Mouse (Mus musculus): ENCODE measurements around the gene Camk1g. TPM values are rescaled to one million over a fixed set of nuclear protein-coding genes. Genes with fewer than 3 reads are reported as not detected.

The Camk1g gene
- polyA plus RNA-seq, 1 experiment, result 3.4 TPM

DNA sequence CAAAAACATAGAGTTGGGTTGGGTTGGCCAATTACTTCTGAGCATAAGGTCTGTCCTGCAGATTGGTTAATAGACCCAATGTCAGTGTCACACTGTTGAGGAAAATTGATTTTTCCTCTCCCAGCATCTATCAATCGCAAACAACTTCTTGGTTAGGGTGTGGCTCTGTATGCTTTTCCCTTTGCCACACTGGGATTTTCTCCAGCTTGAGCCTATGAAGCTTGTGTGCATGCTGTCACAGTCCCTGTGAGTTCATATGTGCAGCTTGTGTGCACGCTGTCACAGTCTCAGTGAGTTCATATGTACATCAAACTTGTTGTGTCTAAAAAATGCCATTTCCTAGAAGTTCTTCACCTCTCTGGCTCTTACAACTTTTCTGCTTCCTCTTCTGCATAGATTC, 63.3 kb downstream of the Camk1g start:
- no peak for DNase-seq
- WGBS, result 92% methylated on average over 2 of the region's 2 CpGs
- no peaks in the 10 kb centered on the region for H3K27me3 ChIP-seq (ENCODE audit: control insufficient read depth, insufficient read depth, low read length)
- no peaks in the 10 kb centered on the region for H3K36me3 ChIP-seq (ENCODE audit: control insufficient read depth, insufficient read depth, low read length)
- peaks cover 12% of the 10 kb centered on the region for H3K4me1 ChIP-seq (replicated peaks; ENCODE audit: control insufficient read depth, insufficient read depth, low read length)
- no peak overlapping the region for H3K27ac ChIP-seq (ENCODE audit: control insufficient read depth, insufficient read depth, low read length)
- H3K4me3 ChIP-seq (ENCODE audit: control insufficient read depth, insufficient read depth, low read length), result no peak overlapping the region
- TF ChIP-seq POLR2A (IDR thresholded peaks at IDR 0.05; ENCODE audit: control insufficient read depth, extremely low read depth, insufficient read depth, low read length, poor library complexity) (no peak), CTCF (IDR thresholded peaks at IDR 0.05; ENCODE audit: borderline replicate concordance, control insufficient read depth, extremely low read depth, insufficient read depth, low read length, poor library complexity) (no peak)

- WGBS, result 83% methylated on average over 7 of the region's 7 CpGs
- Histone ChIP-seq H3K4me3 (ENCODE audit: control insufficient read depth, insufficient read depth, low read length) (no peak overlapping the region), H3K4me1 (replicated peaks; ENCODE audit: control insufficient read depth, insufficient read depth, low read length) (peaks cover 12% of the 10 kb centered on the region), H3K27me3 (ENCODE audit: control insufficient read depth, insufficient read depth, low read length) (no peaks in the 10 kb centered on the region), H3K36me3 (ENCODE audit: control insufficient read depth, insufficient read depth, low read length) (no peaks in the 10 kb centered on the region), H3K27ac (ENCODE audit: control insufficient read depth, insufficient read depth, low read length) (no peak overlapping the region)
- no peak for TF ChIP-seq CTCF (IDR thresholded peaks at IDR 0.05; ENCODE audit: borderline replicate concordance, control insufficient read depth, extremely low read depth, insufficient read depth, low read length, poor library complexity)
- TF ChIP-seq POLR2A (IDR thresholded peaks at IDR 0.05; ENCODE audit: control insufficient read depth, extremely low read depth, insufficient read depth, low read length, poor library complexity), result no peak
- DNase-seq, result no peak
Observed at GRCm38 (mm10) chr1:193305386-193305785, 64.7 kb downstream of the Camk1g start.

- no peaks in the 10 kb centered on the region for H3K36me3 ChIP-seq (ENCODE audit: control insufficient read depth, insufficient read depth, low read length)
- DNase-seq, result no peak
- H3K4me3 ChIP-seq (ENCODE audit: control insufficient read depth, insufficient read depth, low read length), result no peak overlapping the region
- WGBS, result 29% methylated on average over 2 of the region's 2 CpGs
- no peaks in the 10 kb centered on the region for H3K27me3 ChIP-seq (ENCODE audit: control insufficient read depth, insufficient read depth, low read length)
- no peak overlapping the region for H3K27ac ChIP-seq (ENCODE audit: control insufficient read depth, insufficient read depth, low read length)
- H3K4me1 ChIP-seq (replicated peaks; ENCODE audit: control insufficient read depth, insufficient read depth, low read length), result peaks cover 12% of the 10 kb centered on the region
- TF ChIP-seq CTCF (IDR thresholded peaks at IDR 0.05; ENCODE audit: borderline replicate concordance, control insufficient read depth, extremely low read depth, insufficient read depth, low read length, poor library complexity) (no peak), POLR2A (IDR thresholded peaks at IDR 0.05; ENCODE audit: control insufficient read depth, extremely low read depth, insufficient read depth, low read length, poor library complexity) (no peak)
Observed at GRCm38 (mm10) chr1:193303096-193303495, 67.0 kb downstream of the Camk1g start.

GRCm38 (mm10) chr1:193302093-193302405, 68.0 kb downstream of the Camk1g start:
- Histone ChIP-seq H3K27me3 (ENCODE audit: control insufficient read depth, insufficient read depth, low read length) (no peaks in the 10 kb centered on the region), H3K4me3 (ENCODE audit: control insufficient read depth, insufficient read depth, low read length) (no peak overlapping the region), H3K4me1 (replicated peaks; ENCODE audit: control insufficient read depth, insufficient read depth, low read length) (peaks cover 12% of the 10 kb centered on the region), H3K36me3 (ENCODE audit: control insufficient read depth, insufficient read depth, low read length) (no peaks in the 10 kb centered on the region), H3K27ac (ENCODE audit: control insufficient read depth, insufficient read depth, low read length) (no peak overlapping the region)
- 85% methylated on average over 8 of the region's 8 CpGs for WGBS
- TF ChIP-seq CTCF (IDR thresholded peaks at IDR 0.05; ENCODE audit: borderline replicate concordance, control insufficient read depth, extremely low read depth, insufficient read depth, low read length, poor library complexity) (no peak), POLR2A (IDR thresholded peaks at IDR 0.05; ENCODE audit: control insufficient read depth, extremely low read depth, insufficient read depth, low read length, poor library complexity) (no peak)
- DNase-seq, result no peak

DNA sequence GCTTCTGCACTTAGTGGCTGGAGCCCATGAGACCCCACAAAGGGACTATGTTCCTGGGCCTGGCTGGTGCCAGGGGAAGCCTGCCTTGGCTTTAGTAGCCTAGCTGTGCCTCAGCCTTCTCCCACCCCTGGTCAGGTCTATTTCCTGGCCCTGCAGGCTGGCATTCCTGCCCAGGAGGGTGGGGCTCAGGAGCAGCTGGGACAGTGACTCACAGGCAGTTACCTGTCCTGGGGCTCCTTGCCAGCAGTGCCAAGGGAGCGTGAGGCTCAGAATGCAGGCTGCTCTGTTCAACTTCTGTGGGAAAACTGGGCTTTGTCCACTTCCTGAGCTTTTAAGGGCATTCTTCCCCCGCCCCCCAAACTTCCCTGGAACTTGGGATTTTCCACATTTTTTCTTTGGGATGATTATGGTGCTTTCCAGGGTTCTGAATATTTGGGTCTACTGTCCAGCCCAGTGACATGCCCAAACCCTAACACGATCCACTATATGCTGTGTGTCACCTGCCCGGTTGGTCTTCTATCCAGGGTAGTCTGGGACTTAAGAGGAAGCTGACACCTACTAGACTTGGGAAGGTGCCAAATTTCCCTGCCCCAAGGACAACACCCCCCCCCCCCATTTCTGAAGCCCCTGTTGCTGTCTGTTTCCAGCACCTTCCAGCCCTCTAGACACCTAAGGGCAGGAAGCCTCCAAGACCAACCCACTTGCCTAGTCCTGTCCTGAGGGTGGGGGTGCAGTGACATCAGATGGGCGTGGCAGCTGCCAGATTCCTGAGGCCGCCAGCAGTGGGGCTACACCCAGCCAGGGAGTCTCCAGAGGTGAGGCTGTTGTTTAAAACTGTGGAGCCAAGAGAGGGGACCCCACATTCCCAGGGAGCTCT, 68.6 kb downstream of the Camk1g start:
- H3K4me3 ChIP-seq (ENCODE audit: control insufficient read depth, insufficient read depth, low read length), result no peak overlapping the region
- H3K27me3 ChIP-seq (ENCODE audit: control insufficient read depth, insufficient read depth, low read length), result no peaks in the 10 kb centered on the region
- WGBS, result 92% methylated on average over 6 of the region's 6 CpGs
- no peak overlapping the region for H3K27ac ChIP-seq (ENCODE audit: control insufficient read depth, insufficient read depth, low read length)
- H3K4me1 ChIP-seq (replicated peaks; ENCODE audit: control insufficient read depth, insufficient read depth, low read length), result peaks cover 12% of the 10 kb centered on the region
- no peaks in the 10 kb centered on the region for H3K36me3 ChIP-seq (ENCODE audit: control insufficient read depth, insufficient read depth, low read length)
- TF ChIP-seq POLR2A (IDR thresholded peaks at IDR 0.05; ENCODE audit: control insufficient read depth, extremely low read depth, insufficient read depth, low read length, poor library complexity) (no peak), CTCF (IDR thresholded peaks at IDR 0.05; ENCODE audit: borderline replicate concordance, control insufficient read depth, extremely low read depth, insufficient read depth, low read length, poor library complexity) (no peak)
- DNase-seq, result no peak

GRCm38 (mm10) chr1:193299995-193300394, 70.1 kb downstream of the Camk1g start:
- TF ChIP-seq CTCF (IDR thresholded peaks at IDR 0.05; ENCODE audit: borderline replicate concordance, control insufficient read depth, extremely low read depth, insufficient read depth, low read length, poor library complexity) (no peak), POLR2A (IDR thresholded peaks at IDR 0.05; ENCODE audit: control insufficient read depth, extremely low read depth, insufficient read depth, low read length, poor library complexity) (no peak)
- H3K4me1 ChIP-seq (replicated peaks; ENCODE audit: control insufficient read depth, insufficient read depth, low read length), result peaks cover 14% of the 10 kb centered on the region
- WGBS, result 85% methylated on average over 1 of the region's 1 CpGs
- no peak for DNase-seq
- no peaks in the 10 kb centered on the region for H3K27me3 ChIP-seq (ENCODE audit: control insufficient read depth, insufficient read depth, low read length)
- no peak overlapping the region for H3K27ac ChIP-seq (ENCODE audit: control insufficient read depth, insufficient read depth, low read length)
- no peaks in the 10 kb centered on the region for H3K36me3 ChIP-seq (ENCODE audit: control insufficient read depth, insufficient read depth, low read length)
- no peak overlapping the region for H3K4me3 ChIP-seq (ENCODE audit: control insufficient read depth, insufficient read depth, low read length)
